Mouse (Mus musculus): ENCODE results near the gene Sez6l.

DNA sequence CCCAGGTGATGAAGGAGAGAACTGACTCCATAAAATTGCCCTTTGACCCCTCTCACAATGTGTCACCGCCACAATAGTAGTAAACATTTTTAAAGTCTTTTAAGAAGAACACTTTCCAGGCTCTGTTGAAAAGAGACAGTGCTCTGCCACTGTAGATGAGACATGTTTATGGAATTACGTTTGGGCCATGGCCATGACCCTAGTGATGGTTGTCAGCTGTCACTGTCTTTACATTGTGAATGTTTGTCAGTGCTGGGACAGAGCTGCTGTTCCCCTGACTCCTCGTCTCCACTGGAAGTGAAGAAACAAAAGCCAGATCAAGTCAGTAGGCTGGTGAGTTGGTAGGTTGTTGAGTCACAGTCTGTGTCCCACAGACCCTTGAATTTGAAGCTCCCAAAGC lies 174.5 kb downstream of the Sez6l start:
- TF ChIP-seq NANOG (IDR thresholded peaks at IDR 0.05; ENCODE audit: borderline replicate concordance, low read length) = no peak
- TF ChIP-seq CTCF (conservative IDR thresholded peaks at IDR 0.05; ENCODE audit: low read length) = no peak
- no peak for TF ChIP-seq POU5F1 (IDR thresholded peaks at IDR 0.05; ENCODE audit: borderline replicate concordance, low read length)
